Mouse (Mus musculus) urinary bladder, adult 2 months (tissue): Measurements from ENCODE around the gene Egfr. TPM values are rescaled to one million over a fixed set of nuclear protein-coding genes. Genes with fewer than 3 reads are reported as not detected.

Experiments used
- DNase-seq: peaks from one replicate; pipeline ENCODE4 v3.0.0; 2022; ENCODE audit warnings: low spot score
- polyA plus RNA-seq: library from polyadenylated mRNA; depleted of rRNA; stranded (reverse); fragments of >200 nt; gene quantifications from 2 replicates; pipeline ENCODE4 v1.2.3, GENCODE M21; 2012

The Egfr gene
- polyA plus RNA-seq, 1 experiment: 9.1 TPM

DNA sequence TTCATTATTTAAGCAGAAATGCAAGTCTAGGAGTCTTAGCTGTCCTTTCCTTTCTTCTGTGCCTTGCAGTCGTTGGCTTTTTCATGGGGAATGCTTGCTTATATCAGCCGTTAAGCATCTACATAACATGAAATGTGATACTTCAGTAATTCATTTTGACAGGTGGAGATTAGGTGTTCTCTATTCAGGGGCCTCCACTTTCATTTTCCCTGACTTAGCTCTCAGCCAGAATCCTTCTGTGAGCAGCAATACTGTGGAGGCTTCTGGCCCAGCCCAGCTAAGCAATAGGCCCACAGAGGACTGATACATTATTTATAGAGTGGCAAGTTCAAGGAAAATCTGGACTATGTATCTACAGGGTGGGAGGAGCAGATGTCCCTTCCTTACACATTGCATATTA, 25.0 kb downstream of the Egfr start:
- DNase-seq: no peak

DNA sequence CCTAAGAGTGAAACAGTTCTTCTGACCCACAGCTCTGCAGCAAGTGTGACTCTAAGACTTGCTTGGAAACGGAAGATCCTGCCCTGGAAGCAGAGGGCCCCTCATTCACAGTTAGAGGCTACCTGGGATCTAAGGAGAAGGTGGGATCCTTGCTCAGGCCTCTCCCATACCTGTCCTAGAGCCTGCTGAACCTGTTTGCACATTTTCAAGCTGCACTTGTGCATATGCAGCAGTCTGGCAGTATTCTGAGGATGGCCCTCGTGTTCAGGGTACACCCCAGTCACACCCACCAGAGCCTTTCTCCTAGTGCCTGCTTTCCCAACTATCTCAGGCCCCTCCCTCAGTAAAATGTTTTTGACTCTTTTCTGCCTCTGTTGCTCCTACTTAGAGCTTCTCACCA, 29.6 kb downstream of the Egfr start:
- DNase-seq: no peak

DNA sequence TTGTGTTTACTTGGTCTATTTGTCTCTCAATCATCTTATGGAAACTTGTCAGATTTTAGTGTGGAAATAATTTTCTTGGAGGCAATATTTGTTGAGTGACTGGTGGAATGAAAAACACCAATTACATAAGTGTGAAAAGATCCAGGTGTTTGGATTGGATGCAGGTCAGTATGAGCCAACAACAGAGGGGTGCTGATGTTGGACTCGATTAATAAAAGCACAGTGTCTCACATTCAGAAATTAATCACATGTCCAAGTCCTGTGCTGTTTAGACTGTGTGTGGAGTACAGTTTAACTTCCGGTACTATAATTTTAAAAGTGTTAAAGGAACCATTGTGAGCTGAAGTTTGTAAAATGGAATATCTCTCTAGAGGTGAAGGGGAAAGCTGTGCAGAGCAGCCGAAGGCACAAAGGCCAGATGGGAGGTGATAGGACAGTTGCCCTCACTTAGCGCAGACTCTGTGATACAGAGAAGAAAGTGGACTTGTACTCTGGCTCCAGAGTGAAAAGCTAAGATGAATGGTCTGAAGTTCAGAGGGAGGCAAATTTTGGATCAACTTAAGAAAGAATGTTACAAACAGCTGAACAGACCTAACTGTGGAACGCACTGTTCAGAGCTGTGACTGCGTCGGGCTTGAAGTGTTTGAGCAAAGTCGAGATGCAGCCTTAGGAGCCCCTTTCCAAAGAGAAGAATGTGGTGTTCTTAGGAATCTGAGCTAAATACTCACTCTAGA, 32.1 kb downstream of the Egfr start:
- DNase-seq: no peak

DNA sequence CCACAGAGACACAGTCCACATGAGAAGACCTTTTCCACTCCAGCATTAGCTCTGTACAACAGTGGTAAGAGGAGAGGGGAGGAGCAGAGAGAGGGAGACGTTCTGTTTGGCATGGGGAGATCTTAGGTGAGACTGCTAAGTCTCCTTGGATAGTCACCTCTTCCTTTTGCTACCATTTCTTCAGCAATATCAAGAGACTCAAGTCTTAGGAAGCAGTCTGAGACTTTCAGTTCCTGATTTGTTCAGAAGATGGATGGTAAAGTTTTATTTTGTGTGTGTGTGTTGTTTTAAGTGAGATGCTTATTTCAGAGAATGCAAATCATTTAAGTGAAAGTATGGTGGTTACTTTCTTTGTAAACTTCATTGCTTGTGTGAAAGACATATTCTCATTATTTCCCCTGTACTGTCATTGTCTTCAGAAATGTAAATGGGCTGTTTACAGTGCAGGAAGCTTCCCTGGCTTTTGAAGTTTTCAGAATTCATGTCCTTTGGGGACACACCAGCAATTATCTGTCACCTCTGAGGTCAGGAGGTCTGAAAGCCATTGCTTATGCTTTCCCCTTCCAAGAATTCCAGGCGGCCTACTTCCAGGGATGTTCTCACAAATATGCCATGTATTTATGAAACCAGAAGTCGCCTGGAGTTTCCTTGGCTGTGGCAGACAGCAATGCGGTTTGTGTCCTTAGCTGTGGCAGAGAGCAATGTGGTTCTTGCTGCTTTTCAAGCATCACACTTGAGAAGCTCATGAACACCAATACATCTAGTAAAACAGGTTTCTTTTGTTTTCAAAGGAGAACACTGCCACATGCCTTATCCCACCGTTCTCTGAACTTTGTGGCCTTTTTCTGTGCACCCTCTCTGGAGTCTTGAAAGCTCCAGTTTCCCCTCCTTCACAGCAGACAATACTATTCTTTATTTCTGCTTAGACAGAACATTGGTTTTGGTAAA, 40.9 kb downstream of the Egfr start:
- DNase-seq: no peak

DNA sequence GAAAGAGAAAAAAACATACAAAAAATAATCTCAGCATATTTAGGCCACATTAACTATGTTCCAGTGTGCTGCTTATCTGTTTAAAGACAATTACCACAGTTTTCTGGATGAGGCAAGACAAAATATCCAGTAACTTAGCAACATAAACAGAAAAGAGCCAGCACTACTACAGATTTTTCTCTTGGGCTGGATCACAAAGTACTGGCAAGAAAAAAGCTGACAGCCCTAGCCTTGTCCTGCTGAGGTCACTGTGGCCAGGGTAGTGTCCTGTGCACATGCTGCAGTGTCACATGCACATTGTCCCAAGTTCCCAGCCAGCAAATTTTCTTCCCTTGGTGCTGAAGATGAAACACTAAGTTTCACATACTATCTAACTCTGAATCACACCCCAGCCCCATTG, 43.0 kb downstream of the Egfr start:
- no peak for DNase-seq

DNA sequence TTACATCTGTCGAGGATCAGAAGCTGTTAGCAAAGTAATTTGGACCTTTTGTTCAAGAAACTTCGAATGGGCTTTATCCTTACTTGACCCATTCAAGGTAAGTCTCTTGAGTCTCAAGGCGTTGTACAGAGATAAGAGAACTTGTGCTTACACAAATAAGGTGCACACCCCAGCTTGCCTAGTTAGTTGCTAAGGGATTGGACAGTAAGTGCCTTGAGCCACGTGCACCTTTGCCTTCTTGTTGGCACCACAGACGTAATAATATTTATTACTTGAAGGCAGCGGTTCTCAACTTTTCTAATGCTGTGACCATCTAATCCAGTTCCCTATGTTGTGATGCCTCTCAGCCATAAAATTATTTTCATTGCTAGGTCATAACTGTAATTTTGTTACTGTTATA, 43.5 kb downstream of the Egfr start:
- DNase-seq: no peak

DNA sequence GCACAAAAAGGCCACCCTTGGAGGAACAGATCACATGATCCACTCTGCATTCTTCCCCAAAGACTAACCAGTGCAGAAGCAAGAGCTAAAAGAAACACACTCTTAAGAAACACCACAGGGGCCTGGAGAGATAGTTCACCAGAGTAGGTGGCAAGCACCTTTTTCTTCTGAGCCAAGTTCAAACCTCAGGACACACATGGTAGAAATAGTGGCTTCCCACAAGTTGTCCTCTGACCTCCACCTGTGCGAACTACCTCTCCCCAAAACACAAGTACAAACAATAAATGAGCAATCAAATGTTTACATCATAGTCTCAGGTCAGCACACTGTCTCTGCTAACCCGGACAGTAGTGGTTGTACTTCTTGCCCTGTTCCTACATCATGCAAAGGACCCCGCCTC, 45.5 kb downstream of the Egfr start:
- no peak for DNase-seq

DNA sequence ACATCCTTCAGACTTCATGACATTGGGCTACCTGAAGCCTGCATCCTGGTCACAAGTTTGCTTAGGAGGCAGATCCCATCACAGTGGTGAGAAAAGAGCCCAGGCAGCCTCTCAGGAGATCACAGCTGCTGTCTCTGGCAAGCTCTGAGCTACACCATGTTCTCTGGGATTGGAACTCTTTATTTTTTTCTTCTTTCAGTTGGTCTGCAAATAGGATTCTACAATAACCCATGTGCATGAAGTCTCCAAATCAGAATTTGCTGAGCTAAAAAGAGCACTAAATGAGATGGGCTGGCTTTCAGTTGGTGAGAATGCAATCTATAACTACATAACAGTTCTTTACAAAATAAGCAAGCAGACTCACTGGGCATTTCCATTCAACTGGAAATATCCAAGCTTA, 46.1 kb downstream of the Egfr start:
- no peak for DNase-seq

DNA sequence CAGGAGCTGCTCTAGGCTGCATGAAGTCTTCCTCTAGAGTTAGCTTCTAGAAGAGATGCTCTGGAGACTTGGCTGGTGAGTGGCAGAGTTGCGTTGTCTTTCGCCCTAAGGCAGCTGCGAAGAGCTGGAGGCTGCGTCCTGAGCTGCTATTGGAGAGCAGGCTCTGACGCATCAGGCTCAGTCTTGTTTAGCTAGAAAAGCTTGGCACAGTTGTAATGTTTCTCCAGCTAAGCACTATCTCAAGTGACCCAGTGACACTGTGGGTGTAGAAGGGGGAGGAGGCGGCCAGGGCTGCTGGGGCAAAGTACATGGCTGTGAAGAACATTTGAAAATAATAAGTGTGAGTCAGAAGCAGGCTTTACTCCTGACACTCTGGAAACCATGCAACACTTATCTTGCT, 48.5 kb downstream of the Egfr start:
- peak; percentile 35 for DNase-seq

DNA sequence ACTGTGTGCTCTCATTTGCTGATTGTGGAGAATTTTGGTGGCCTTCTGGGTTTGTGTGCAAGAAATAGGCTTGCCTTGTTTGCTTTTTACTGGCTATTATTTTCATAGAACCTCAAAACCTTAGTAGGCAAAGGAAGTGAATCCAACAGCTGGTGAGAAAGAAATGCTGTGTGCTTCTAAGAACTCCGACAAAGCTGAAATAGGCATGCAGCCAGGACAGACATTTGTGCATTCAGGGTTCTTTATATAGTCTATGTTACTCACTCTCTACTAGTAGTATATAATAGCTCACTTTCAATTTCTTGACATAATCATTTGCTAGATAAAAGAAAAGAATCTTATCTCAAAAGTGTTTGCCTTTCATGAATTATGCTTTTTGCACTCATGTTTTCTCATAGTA, 50.7 kb downstream of the Egfr start:
- no peak for DNase-seq

DNA sequence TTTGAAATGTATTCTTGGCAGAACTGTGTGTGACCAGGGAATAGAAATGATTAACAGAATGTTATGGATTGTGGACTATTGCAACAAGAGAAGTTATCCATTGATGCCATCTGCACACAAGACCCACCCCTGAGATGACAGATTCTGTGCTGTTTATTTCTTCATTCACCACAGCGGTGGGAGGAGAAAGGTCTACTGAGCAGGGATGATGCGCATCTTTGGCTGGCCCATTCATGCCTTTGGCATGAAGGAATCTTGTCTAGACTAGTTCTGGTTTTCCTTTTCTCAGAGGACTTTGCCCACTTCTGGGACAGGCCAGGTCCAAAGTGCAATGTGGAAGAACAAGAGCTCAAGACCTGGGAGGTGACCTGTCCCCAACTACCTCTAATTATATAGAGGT, 52.0 kb downstream of the Egfr start:
- no peak for DNase-seq

DNA sequence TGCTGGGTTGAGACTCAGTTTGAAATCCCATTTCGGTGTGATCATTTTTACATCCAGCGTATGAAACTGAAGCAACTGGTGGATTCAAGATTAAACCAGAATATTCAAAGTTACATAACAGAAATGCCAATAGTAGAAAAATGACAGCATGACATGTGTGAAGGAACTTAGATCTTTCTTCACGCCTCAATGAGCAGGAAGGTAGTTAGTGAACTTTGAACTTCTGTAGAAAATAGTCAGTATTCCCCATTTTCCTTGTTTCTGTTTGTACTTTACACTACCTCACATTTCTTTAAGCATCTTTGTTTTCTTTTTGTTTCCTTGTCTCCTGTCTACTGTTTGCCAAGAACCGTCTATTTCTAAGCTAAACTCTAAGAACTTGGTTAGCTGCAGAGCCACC, 53.9 kb downstream of the Egfr start:
- DNase-seq: no peak

DNA sequence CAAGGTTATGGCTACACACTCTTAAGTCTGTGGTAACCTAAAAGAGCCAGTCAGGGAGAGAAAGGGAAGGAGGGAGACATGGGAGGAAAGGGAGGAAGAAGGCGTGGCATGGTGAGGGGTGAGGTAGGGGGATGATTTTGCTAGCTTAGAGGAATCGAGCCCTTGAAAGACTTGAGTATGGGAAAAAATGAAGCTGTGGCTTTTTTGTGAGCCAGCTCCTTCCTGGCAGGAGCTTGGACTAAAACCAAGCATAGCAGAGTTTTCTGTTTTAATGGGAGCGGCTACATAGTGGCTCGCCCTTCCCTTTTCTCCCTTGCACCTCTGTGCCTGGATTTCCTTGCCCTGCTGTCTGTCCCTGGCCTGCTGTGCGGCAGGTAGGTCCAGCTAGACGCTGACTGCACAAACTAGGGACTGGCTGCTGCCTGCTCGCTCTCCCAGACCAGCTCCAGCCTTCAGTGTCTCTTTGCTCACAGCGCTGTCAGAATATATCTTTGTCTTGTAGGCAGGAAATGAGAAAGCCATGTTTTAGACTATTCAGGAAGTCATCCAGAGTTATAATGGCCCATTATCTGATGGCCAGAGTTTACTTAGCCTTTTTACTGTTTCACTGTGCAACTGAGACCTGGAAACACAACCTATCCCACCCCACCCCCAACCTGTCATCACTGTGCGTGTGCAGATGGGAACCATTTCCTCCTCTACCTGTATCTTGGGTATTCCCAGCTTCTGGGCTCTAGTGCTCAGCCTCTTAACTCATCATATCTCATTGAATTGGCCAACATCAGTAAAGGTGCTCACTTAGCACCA, 57.4 kb downstream of the Egfr start:
- DNase-seq: no peak

DNA sequence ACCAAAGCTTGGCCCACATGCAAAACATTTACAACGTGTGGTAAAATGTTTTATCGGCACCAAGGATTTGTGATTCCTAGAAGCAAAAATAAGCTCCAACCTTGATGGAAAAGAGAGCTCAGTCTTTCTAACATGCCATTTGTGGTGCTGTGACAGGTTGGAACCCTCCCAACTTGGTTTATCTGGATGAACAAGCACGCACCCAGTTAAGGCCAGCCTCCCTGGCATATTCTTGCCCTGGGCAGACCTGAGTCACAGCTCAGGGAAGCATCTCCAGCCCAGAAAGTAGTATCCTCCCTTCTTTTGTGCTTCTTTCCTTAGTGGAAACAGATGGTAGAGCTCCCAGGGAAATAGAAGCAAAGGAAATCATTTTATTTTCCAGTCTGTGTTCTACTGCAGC, 58.1 kb downstream of the Egfr start:
- DNase-seq: no peak

DNA sequence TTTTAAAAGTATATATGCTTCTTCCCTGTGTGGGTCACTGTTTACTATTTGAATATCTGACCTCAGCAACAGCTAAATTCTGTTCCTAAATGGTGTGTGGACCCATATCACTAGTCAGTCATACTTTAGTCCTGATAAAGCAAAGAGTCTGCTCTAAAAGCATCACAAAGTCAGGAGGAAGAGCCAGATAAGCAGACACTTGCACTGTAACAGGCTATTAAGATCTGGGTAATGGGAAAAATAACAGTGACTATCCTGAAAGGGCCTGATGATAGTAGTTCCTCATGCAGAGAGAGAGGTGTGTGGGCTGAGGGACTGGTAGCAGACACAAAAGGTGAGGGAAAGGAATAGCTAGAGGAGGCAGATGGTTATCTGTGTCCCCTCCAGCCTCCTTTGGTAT, 61.3 kb downstream of the Egfr start:
- DNase-seq: no peak

DNA sequence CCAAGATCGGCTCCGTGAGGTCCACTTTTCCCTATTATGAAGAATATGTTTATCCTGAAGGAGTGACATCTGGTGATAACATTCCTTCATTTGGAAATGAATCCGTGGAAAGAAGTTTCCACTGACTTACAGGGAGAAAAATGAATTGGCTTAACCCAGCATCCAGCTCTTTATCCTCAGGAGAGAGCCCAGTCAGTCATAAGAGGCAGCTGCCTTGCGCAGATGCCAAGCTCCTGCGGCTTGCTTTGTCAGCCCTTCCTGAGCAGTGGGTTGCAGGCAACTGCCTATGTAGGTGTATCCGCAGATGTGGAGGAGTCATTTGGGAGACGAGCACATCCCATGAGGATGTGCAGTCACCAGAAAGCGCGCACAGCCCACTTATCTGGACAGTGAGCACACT, 64.4 kb downstream of the Egfr start:
- no peak for DNase-seq

DNA sequence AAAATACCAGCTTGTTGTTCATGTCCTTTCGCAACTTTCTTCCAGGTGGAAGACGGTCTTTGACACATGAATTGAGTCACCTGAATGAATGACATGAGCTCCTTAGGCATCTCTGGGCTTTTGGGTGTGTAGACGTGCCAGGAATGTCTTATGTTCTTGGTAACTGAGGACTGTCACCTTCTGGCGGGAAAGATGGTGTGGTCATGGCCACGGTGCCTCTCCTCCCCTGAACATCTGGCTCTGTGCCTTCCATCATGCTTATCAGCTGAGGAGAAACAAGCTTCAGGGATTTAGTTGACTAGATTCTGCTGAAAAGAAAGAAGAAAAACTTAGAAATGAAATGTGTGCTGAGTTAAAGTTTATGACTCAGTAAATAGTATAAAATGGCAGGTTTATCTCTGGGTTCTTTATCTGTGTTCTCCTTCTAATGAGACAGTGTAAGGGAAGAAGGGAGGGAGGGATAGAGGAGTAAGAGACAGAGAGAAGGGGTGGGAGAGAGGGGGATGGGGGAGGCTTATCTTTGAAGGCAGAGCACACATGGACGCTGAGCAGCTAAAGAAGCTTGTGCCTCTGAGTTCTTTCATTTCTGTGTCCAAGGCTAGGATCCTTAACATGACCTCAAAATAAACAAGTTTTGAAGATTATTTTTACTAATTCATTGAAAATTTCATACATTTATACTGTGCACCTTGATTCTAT, 65.5 kb downstream of the Egfr start:
- no peak for DNase-seq

DNA sequence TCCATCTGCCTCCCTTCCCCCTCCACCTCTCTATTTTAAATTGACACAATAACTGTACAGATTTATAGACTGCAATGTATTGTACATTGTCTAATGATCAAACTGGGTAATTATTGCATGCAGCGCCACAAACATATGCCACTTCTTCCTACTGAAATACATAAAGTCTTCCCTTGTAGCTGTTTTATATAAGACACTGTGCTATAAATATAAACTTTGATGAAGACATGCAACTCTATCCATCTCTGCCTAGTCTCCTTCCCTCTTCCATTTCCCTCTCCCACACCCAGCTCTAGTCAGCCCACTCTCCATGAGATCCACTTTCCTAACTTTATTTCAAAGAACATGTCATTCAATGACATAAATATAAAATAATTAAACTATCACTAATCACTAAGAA, 67.4 kb downstream of the Egfr start:
- no peak for DNase-seq

DNA sequence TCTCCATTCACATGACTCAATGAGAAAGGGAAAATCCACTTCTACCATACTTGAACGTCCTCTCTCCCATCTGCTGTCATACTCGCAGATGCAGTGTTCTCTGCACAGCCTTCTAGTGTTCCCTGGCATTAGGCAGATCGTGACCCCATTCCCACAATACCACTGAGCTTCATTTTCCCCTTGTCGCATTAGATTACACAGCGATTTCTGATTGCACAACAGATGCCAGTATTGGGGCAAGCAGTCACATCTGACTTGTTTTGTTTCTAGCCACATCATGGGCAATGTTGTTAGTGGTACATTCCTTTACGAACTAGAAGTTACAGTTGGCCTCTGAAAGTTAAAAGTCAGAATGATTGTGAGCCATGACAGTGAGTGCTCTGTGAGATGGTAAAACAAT, 68.1 kb downstream of the Egfr start:
- DNase-seq: no peak

DNA sequence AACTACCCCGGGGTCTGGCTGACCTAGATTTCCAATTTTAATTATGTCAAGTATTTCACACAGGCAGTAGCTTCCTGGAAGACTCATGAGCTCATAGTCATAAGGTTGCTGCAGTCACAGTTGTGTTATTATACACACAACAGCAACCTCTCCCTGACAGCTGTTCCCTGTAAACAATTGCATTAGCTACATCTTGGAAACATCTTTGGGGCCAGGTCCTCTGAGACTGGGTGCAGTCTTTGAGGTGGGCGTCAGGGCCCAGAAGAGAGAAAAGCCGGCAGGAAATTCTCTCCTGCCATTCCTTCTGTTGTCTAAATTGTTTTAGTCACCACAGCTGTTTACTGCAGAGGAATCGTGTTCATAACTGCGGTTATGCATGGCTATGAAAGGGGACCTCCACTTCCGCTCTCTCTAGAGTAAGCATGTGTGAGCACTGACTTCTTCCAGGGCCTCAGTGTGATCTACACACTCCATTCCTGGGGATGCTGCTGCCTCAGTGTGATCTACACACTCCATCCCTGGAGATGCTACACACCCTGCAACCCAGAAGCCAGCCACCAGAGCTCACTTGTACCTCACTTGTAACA, 69.8 kb downstream of the Egfr start:
- DNase-seq: no peak

DNA sequence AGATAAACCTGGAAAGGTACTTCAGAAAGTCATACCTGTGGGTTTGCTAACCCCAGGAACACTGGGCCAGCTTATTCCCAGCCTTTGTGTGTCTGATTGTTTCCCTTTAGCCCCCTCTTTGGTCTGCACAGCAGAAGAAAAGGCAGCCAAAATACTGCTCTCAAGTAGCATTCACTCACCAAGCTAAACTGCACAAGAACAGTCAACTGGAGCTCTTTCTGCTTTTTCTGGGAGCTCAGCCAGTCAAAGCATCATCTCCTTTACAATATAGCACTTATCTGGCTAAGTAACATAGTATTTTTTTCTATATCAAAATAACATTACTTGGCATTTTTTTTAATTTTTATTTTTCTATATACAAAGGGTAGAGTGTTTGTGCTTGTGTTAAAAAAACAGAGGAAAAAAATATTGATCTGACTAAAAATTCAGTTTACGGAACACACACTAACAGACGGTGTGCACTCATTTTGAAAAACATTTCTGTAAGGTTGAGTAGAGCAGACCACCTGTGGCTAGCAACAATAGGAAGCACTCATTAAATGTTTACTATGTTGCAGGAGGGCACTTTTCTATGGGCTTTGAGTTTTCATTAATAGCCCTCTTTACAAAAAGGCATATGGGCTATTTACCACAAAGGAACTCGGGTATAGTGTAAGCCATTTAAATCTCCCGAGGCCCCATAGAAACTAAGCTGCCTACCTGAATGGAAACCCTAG, 72.0 kb downstream of the Egfr start:
- no peak for DNase-seq
